Mouse (Mus musculus) small intestine, adult 2 months (tissue): ENCODE measurements around the gene Hoxa1.

Experiments used
- CTCF ChIP-seq: fragments of 200-500 bp; IDR thresholded peaks from 2 replicates; pipeline ENCODE4 v1.5.1; 2012; ENCODE audit warnings: low read depth, mild to moderate bottlenecking, control low read depth, inconsistent platforms, low read length, moderate library complexity, mixed read lengths; ENCODE audit not compliant: insufficient replicate concordance, insufficient read length; ENCODE audit errors: extremely low read depth
- POLR2A ChIP-seq: fragments of 200-500 bp; IDR thresholded peaks from 2 replicates; pipeline ENCODE4 v1.6.1; 2012; ENCODE audit warnings: low read depth, mild to moderate bottlenecking, control low read depth, inconsistent platforms, low read length, moderate library complexity

DNA sequence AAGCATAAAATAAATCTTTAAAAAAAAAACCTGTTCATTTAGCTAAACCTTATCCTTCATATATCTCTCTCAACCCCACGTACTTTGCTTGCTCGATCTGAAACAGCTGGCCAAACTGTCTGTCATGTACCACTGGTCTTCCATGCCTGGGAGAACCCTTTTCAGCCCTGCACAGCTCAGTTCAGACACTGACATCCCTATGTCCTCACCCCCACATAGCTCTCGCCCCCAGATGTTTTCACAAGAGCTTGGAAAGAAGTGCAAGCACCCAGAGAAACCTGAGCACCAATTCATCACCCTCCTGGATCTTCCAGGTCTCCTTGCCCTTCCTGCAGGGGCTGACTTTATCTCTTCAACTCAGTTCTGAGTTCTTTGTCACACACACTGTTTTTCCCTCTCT lies 36.9 kb downstream of the Hoxa1 start:
- no peak for TF ChIP-seq CTCF
- no peak for TF ChIP-seq POLR2A
